Mouse (Mus musculus): Measurements from ENCODE around the gene Gm17455.

Gm17455 gene

DNA sequence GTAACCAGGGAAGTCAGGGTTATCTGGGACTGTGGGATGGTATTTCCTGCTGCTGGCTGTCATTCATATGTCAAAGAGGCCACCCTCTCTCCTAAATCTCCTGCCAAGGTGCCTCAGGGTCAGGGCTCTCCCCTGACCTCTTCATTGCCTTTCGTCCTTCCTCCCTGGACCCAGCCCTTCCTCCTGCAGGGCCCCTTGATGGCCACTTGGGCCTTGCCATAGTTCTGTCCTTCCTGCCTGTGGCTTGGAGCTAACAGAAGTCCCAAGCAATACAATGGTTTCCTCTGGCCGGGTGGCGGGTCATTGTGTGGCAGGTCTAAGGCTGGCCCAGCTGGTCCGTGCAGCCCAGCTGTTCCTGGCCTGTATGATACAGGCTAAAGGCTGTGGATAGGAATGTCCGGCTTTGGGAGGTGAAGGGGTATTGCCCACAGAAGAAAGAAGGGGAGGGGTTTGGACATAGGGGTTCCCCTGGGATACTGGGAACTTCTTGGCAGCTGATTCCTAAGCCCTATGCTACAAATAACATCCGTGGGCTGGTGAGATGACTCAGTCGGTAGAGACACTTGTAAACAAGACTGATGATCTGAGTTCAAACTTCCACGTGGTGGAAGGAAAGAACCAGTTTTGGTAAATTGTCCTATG is 25.5 kb upstream of the Gm17455 start:
- no peak for DNase-seq (ENCODE audit: low read depth, low spot score)

- DNase-seq (ENCODE audit: low read depth, low spot score), result no peak
Measured at GRCm38 (mm10) chr10:60376704-60377103, 22.8 kb upstream of the Gm17455 start.

DNA sequence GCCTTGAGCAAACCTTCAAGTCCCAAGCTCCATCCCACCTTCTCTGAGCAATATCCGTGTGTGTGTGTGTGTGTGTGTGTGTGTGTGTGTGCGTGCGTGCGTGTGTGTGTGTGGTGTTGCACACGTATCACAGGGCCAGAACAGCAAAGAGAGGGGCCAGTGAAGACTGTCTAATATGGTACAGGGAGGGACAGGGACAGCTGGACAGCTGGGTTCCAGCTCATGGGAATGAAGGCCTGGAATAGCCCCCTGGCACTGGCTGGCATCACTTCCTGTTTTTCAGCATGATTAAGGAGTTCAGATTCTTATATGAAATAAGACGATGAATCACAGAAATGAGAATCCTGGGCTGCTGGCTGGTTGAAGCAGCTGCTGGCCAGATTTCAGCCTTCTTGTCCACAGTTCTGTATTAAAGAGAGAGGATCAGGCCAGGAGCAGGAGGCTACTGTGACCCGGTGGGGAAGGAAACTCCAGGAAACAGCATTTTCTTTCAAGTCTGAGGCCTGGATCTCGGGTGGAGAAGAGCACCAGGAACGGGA is 20.0 kb upstream of the Gm17455 start:
- no peak for DNase-seq (ENCODE audit: low read depth, low spot score)

- peak; percentile 50 for DNase-seq (ENCODE audit: low read depth, low spot score)
Measured at GRCm38 (mm10) chr10:60380229-60380628, 19.3 kb upstream of the Gm17455 start.

- peak; percentile 82 for DNase-seq (ENCODE audit: low read depth, low spot score)
Measured at GRCm38 (mm10) chr10:60381142-60381925, 18.2 kb upstream of the Gm17455 start.

DNA sequence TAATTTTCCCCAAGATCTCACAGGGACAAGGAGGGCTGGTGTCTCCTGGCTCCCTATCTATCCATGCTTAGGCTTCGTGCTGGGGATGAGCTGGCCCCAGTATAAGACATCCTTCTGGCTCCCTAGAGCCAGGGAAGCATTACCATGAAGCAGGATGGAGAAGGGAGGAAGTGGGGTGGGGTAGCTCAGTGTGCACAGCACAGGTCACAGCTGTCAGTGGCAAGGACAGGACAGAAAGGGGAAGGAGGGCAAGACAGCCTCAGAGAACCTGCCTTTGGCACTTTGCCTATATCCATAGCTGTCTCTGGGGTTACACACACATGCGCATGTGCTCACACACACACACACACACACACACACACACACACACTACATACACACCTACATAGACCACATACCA is 11.2 kb upstream of the Gm17455 start:
- no peak for DNase-seq (ENCODE audit: low read depth, low spot score)

GRCm38 (mm10) chr10:60389447-60389865 is 10.1 kb upstream of the Gm17455 start:
- DNase-seq (ENCODE audit: low read depth, low spot score), result peak; percentile 76

DNA sequence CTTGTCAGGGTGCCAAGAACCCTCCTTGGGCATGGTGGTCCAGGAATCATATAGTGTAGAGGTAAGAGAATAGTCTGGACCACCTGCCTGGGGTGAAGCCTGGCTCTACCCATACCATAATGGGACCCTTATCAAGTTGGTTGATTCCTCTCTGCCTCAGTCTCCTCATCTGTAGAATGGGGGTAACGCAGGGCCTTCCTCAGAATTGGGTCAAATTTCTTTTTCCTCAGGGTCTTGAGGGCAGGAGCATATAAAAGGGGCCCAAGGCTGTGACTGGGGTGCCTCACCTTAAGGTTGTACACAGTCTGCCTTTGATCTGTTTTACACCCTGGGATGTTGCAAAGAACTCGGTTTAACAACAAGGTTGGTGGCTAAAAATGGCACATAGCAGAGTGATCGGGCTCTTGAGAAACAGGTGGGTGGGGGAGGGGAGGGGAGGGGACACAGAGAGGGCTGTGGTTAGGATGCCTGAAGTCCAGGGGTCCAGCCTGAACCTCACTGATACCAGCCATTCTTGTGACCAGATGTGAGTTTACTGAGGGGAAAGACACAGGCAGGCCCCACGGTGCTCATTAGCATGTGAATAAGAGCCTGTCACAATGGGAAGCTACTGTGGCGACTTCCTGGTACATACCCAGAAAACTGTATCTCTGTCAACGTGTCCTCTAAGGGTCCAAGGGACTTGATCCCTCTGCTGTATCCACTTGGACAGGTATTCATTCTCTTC is 9.2 kb upstream of the Gm17455 start:
- peak; percentile 63 for DNase-seq (ENCODE audit: low read depth, low spot score)

DNA sequence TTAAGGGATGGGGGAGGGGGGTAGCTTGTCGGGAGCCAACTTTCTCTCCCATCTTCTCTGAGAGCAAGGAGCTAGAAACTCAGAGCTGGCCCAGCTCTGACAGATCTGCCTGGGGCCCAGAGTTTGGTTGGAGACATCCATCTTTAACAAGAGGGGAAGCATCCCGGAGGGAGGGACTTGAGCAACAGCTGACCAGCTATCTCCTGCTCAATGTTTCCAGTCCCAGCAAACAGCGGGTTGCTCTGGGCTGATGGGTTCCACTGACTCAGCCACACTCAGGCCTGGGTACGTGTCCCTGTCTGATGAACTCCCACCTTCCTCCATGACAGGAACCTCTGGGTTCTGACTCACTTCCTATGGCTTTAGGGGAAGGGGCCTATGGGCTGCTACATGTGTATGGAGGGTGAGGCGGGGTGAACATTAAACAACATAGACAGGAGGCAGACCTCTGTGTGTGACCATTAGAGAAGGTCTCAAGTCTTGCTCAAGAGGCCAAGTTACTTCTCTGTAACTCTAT is 8.6 kb upstream of the Gm17455 start:
- DNase-seq (ENCODE audit: low read depth, low spot score), result peak; percentile 45

DNA sequence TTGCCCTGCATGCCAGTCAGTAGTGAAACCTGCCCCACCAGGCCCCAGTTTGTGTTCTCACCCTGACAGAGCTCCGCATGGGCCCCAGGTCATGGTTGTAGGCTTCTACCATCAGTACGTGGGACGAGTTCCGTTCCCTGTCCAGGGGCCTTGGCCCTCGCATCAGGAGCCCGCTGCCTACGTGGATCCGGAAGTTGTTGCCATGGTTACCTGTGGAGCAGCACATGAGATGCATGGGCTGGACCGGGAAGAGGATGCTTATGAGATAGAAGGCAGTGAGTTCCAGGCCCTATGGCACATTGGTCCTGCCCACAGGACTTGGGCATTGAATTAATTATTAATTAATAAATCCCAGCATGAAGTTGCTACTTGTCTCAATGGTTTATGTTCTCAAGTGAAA is 7.9 kb upstream of the Gm17455 start:
- no peak for DNase-seq (ENCODE audit: low read depth, low spot score)

GRCm38 (mm10) chr10:60394936-60395335 is 4.6 kb upstream of the Gm17455 start:
- DNase-seq (ENCODE audit: low read depth, low spot score), result no peak

GRCm38 (mm10) chr10:60395605-60396004 is 3.9 kb upstream of the Gm17455 start:
- no peak for DNase-seq (ENCODE audit: low read depth, low spot score)

GRCm38 (mm10) chr10:60398051-60398814 is 1.3 kb upstream of the Gm17455 start:
- DNase-seq (ENCODE audit: low read depth, low spot score), result peak; percentile 60

- DNase-seq (ENCODE audit: low read depth, low spot score), result no peak
Measured at GRCm38 (mm10) chr10:60400507-60401295, 1.2 kb downstream of the Gm17455 start.

GRCm38 (mm10) chr10:60405460-60406177 is 6.1 kb downstream of the Gm17455 start:
- no peak for DNase-seq (ENCODE audit: low read depth, low spot score)

DNA sequence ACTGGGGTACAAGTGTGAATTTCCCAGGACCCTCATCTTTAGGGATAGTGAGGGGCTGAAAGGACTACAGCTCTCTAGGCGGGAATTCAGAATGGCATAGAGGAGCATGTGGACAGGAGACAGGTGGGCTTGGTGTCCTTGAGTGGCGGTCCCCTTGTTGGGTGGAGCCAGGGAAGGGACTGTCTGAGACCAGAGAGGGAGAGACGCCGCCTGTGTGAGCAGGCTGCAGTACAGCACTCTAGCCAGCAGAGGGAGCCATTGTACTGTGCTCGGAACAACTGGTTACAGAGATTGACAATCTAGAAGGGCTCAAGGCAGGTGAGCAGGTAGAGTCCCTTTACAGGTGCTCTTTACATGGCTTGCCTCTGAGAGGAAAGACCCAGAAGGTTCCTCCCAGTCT is 8.3 kb downstream of the Gm17455 start:
- peak; percentile 86 for DNase-seq (ENCODE audit: low read depth, low spot score)

- no peak for DNase-seq (ENCODE audit: low read depth, low spot score)
Measured at GRCm38 (mm10) chr10:60411794-60412193, 12.3 kb downstream of the Gm17455 start.

DNA sequence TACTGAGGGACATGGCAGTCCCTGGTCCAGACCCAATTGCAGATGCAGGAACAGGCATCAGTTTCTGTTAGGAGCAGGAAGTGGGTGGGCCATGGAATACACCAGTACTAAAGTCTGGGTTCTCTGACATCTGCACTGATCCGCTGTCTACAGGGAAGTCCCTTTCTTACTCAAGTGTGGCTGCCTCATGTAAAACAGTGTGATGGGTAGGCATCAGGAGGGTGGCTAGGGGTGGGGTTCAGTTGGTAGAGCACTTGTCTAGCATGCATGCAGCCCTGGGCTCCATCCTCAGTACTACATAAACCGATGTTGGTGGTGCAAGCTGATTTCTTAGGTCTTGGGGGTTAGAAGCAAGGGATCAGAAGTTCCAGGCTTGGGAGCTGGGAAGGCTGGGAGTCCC is 14.2 kb downstream of the Gm17455 start:
- DNase-seq (ENCODE audit: low read depth, low spot score), result no peak

DNA sequence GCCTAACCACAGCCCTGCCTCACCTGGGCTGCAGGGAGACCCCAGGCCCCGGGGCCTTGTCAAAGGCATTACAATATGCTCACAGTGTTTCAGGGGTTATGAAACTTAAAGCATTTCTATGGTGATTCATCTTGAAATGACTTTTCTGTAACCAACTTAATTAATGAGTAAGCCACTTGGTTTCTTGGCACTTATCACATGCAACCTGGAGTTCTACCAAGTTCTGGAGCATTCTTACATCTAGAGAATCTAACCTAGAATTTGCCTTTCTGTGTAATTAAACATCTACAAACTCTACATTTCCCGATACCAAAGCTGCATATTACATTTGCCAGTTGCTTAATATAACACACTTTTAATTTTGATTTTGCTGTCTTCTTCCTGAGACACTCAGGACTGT is 17.5 kb downstream of the Gm17455 start:
- no peak for DNase-seq (ENCODE audit: low read depth, low spot score)

- peak; percentile 78 for DNase-seq (ENCODE audit: low read depth, low spot score)
Measured at GRCm38 (mm10) chr10:60418137-60418536, 18.6 kb downstream of the Gm17455 start.

All from CD4-positive, CD25-positive, alpha-beta regulatory T cell, adult 2 months (primary cell).